Mouse (Mus musculus): ENCODE data around the gene Atp2c1.

Atp2c1 gene

DNA sequence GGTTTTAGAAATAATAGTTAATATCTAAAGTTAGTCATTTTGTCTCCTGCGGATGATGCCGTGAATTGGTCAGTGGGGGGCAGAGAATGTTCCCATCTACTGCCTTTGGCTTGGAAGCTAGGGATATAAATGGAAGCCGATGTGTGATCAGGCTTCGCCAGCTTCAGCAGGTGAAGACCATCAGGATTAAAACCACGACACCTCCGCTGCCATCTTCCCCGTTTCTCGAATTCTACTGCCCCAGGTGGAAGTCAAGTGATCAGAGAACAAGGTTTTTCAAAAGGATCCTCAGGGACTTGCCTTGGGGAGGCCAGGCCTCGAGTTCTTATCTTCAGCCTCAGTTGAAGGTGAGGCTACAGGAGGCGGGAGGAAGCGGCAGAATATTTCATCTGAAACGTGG lies at the start of gene Atp2c1:
TSS of gene Atp2c1 (minus strand) at position 101 of the 400 bp plus-strand sequence.
- DNase-seq (ENCODE audit: low spot score) = no peak

- no peak for DNase-seq (ENCODE audit: low spot score)
Observed at GRCm38 (mm10) chr9:105557452-105557851, 30.3 kb upstream of the Atp2c1 start.

GRCm38 (mm10) chr9:105556141-105556735 lies 29.1 kb upstream of the Atp2c1 start:
- DNase-seq (ENCODE audit: low spot score) = no peak

DNA sequence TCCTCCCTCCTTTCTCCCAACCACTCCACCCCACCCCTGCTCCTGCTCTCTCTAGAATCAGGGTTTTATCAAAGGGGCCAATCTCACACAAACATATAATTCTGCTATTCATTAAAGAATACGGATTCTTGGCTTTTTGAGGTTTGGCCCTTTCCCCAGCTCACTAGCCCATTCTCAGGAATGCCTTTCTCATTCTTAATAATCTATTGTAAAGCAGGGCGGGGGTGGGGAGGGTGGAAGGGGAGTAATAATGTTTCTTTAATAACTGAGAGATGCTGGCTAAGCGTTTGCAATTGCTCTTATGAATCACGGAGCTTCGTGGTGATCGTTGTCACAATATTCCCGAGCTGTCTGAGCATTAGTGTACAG lies 27.3 kb upstream of the Atp2c1 start:
- DNase-seq (ENCODE audit: low spot score) = no peak

GRCm38 (mm10) chr9:105553629-105554438 lies 26.7 kb upstream of the Atp2c1 start:
- no peak for DNase-seq (ENCODE audit: low spot score)

DNA sequence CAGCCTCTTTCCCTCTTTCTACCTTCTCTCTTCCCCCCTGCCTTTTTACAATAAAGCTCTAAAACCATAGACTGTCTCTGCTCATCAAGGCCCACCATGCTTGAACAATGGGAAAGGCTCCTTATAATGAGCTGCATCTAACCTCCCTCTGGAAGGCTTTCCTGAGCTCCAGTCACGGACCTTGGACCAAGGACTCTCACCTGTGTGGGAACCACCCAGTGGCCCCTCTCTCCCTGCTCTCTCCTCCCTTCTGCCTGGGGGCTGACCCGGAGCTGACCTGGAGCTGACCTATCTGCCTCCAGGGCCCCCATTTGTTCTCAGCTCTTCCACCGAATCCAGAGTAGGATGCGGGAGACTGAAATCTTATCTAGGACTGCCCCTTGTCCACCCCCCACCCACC lies 24.3 kb upstream of the Atp2c1 start:
- no peak for DNase-seq (ENCODE audit: low spot score)

DNA sequence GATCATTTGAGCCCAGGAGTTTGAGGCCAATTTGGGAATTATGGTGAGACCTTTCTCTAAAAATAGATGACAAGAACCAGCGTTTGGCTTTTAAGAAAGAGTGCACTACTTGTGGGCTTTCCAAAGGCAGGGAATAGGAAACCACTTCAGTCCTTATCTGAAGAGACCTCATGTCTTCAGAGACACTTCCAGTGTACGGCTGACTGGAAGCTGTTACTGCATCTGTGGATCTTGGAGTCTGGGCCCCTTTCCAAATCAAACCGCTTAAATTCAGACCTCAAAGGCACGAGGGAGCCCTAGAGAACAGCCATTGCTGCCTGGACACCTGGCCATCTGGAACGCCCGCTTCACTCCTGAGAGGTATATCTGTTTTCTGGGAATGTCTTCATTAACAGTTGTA lies 22.0 kb upstream of the Atp2c1 start:
- DNase-seq (ENCODE audit: low spot score) = no peak

GRCm38 (mm10) chr9:105544013-105544750 lies 17.1 kb upstream of the Atp2c1 start:
- DNase-seq (ENCODE audit: low spot score) = no peak

DNA sequence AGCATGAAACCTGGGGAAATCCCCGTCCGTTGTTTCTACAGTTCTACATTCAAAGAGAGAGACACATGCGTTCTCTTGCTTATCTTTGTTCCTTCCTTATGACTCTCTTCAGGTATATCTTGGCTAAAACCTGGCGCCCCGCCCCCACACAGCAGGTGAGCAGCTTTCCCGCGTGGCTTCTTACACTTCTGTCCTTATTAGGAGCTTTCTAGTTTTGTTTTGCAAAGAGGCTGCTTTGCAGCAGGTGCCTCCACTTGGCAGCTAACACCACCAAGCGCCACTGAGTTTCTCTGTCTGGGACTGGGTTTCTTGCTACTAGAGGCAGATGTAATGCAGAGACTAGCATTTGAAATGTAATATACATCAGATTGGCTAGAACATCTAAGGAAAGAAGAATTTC lies 10.4 kb upstream of the Atp2c1 start:
- DNase-seq (ENCODE audit: low spot score) = no peak

DNA sequence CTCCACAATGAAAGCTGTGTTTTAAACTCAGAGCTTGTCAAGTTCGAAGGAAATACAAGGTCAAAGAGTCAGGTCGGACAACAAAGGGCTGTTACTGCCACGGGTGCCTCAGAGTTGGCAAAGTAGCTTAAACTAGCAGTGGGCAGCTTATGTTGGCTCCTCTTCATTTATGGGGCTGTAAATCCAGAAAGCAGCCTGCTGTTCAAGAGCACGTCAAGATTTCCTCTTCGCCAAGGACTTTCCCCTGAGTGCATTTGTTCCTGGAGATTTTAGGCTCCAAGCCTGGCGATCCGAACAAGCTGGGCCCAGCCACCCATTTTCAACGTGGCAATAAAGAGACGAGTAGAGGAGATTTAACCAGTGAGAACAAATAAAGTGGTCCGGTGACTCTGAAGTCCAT lies 9.8 kb upstream of the Atp2c1 start:
- no peak for DNase-seq (ENCODE audit: low spot score)

DNA sequence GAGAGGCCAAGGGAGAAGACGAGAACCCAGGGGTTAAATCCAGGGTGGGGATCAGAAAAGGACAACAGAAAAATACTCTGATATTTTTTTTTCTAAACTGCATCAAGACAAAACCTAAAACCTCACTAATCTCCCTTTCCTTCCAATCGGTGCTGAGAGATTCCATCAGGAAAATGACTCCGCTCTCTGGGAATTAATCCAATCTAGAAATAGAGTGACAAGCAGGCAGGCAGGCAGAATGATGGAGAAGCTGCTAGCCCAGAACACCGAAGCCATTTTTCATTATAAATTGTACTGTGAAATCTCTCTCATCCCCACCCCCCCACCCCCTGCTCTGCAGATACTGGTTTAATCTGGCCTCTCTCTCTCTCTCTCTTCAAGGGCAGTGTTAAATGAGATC lies 1.8 kb downstream of the Atp2c1 start:
- DNase-seq (ENCODE audit: low spot score) = no peak

- DNase-seq (ENCODE audit: low spot score) = no peak
Observed at GRCm38 (mm10) chr9:105523038-105523437, 4.1 kb downstream of the Atp2c1 start.

- DNase-seq (ENCODE audit: low spot score) = no peak
Observed at GRCm38 (mm10) chr9:105522063-105522462, 5.1 kb downstream of the Atp2c1 start.

- DNase-seq (ENCODE audit: low spot score) = peak; percentile 20
Observed at GRCm38 (mm10) chr9:105520776-105521552, 6.2 kb downstream of the Atp2c1 start.

DNA sequence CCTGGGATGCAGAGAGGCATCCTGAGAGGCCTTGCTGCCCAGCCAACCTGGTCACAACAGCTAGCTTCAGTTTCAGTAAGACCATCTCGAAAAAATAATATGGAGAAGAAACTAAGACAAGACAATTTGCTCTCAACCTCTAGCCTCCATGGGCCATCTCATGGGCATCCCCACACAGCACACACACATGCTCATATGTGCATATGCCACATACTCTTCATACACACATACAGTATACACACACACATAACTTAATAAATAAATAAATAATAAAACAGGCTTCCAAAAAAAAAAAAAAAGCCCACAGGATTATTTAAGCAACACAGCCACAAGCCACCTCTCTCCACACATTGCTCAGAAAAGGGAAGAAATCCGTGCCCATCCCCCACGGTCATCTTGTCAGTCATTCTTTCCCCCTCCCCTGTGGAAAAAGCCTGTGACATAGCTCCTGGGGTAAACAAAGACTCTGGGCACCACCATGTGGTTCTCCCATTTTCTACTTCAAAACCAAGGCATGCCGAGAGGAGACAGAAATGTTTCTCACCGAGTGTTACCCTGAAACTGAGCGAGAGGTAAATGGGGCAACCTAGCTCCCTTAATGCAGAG lies 7.7 kb downstream of the Atp2c1 start:
- DNase-seq (ENCODE audit: low spot score) = no peak

DNA sequence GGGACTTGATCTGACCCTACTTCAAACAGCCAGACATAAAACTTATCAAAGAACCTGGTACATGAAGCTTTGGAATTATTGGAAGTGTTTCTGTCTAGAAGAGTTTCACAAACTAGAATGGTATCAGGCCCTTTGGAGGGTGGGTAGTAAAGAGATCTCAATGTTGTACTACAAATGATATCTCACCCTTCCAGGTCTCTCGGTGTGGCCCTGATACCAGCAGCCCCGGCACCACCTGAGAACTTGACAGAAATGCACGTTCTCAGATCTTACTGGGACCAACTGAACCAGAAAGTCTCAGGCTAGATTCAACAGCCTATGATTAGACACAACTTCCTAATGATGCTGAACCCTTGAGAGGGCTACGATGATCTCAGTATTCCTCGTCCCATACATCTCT lies 23.4 kb downstream of the Atp2c1 start:
- no peak for DNase-seq (ENCODE audit: low spot score)

DNA sequence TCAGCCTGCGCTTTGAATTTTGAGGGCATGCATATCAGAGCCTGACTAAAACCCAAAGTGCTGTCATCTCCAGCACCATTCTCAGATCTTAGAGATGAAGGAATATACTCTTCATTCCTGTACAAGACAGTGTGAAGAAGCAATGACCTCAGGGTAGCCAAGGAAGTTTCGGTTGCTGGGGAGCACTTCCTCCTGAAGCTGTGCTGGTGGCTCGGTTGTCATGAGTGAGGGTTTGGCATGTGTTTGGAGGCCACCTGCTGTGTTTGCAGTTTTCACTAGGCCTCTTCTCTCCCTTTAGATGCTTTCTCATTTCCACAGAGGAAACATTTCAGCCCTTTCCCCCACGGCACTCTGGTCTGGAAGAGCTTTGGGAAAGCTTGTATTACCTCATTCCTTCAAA lies 24.7 kb downstream of the Atp2c1 start:
- no peak for DNase-seq (ENCODE audit: low spot score)

DNA sequence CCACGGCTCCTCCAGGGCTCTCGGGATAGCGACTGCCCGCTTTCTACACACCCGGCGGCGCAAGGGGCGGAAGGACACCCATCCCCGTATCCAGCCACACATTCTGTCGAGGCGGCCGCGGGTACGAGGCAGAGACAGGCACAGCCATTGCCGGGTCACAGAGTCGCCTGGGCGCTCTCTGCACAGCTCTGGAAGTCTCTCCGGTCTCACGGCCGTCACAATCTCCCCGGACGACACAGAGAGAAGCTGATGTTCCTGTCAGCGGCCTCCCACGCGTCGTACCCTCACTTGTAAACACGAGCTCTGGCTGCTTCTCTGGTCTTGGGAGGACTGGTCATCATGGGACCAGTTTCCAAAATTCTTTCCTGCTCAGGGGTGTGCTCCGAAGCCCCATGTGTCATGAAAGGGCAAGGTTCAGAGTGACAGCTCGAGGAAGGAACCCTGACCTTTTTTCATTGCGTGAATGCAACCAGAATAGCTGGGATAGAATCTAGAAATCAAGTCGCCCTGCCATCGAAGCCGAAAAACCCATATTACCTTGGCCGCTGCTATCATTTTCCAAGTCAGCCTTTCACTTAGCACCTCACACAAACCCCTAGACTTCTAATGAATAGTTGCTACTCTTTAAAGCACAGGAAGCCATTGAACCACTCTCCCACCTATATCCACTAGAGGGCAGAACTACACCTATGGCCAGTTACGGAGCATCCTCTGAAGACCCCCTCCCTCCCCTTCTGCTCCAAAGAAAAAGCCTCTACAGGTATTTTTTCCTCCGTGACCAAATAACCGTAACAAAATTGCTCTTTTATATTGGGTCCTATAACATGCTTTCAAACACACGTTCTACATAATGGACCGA lies 31.6 kb downstream of the Atp2c1 start:
- DNase-seq (ENCODE audit: low spot score) = no peak

- peak; percentile 91 for DNase-seq (ENCODE audit: low spot score)
Observed at GRCm38 (mm10) chr9:105494553-105495315, 32.4 kb downstream of the Atp2c1 start.

DNA sequence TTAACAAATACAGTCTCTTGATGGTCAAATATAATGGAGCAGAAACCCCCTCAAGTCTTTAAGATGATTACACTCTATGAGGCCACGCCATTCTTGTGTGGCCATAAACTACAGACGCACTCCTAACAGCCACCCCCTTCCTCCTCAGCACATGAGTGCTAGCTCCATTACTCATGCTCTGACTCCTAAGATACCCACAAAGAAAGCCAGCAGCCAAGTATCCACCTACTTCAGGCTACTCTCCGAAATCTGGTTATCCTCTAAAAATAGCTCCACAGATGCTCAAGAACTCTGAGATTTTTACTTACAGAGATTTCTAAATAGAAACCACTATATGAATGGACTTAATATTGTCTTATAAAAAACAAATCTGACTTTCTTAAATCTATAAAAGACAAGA lies 34.4 kb downstream of the Atp2c1 start:
- no peak for DNase-seq (ENCODE audit: low spot score)
